Mouse (Mus musculus): ENCODE results near the gene Stk32c. TPM values are rescaled to one million over a fixed set of nuclear protein-coding genes. Genes with fewer than 3 reads are reported as not detected.

Gene Stk32c
- total and polyA plus RNA-seq, 2 experiments from 2014 or later: 0.42 TPM; not detected in 1

DNA sequence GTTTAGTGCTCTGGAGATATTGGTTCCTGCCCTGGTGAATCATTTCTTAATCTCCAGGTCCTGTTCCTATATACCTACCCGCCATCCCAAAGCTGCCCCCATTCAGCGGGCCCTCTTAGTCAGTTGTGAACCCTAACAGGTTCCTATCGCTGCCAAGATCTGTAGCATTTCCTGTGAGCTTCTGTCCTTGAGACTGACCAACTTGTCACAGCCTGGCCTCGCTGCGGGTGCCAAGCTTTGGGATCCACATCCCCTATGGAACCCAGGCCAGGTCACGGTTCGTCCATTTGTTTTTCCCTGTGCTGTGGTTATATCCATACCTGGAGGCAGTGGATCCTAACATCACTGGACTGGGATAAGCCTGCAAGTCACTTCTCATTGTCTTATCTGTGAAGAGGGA, 39.5 kb upstream of the Stk32c start:
- DNase-seq (ENCODE audit: low spot score) (no peak), ATAC-seq (ENCODE audit: insufficient read depth, low read depth) (no peak)
- no peak overlapping the region for H3K9ac ChIP-seq (replicated peaks; ENCODE audit: low read depth, low read length)

DNA sequence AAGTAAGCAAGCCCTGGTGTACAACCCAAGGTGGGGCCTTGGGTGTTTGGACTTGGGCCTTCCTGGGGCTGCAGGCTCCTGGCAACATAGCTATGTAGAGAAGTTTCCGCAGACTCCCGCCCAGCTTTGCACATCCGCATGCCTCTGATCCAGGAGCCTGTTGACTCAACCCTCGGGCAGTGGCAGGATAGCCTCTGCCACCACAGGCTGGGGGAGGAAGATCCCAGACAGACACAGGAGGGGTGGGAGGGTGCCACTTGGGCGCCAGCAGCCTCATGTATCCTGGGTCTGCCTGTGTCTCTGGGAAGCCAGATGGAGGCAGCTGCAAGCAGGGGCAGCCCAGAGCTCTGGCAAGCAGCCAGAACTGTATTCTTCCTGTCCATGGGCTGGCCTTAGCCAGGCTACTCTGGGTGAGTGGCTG, 38.8 kb upstream of the Stk32c start:
- WGBS: 21% methylated on average over 5 of the region's 5 CpGs

More for the DNA sequence above, 39.5 kb upstream of the Stk32c start:
- Histone ChIP-seq H3K36me3 (replicated peaks; ENCODE audit: control insufficient read depth, insufficient read depth, low read length) (peaks cover 27% of the 10 kb centered on the region), H3K27ac (ENCODE audit: low read depth) (peak overlapping the region; percentile 63; the same call in 1 of the 2 replicates), H3K4me3 (ENCODE audit: low read depth, low read length) (no peak overlapping the region), H3K4me2 (ENCODE audit: low read depth, low read length) (no peak overlapping the region), H3K27me3 (ENCODE audit: control insufficient read depth, insufficient read depth, low read length) (no peaks in the 10 kb centered on the region), H3K4me1 (ENCODE audit: control insufficient read depth, insufficient read depth) (peaks cover 60% of the 10 kb centered on the region), H3K9me3 (replicated peaks; ENCODE audit: control insufficient read depth, low read length) (no peaks in the 10 kb centered on the region)
- WGBS: 82% methylated on average over 7 of the region's 7 CpGs
- TF ChIP-seq EP300 (IDR thresholded peaks at IDR 0.05; ENCODE audit: low read depth): no peak
- no peak for TF ChIP-seq CTCF (IDR thresholded peaks at IDR 0.05; ENCODE audit: low read depth)

DNA sequence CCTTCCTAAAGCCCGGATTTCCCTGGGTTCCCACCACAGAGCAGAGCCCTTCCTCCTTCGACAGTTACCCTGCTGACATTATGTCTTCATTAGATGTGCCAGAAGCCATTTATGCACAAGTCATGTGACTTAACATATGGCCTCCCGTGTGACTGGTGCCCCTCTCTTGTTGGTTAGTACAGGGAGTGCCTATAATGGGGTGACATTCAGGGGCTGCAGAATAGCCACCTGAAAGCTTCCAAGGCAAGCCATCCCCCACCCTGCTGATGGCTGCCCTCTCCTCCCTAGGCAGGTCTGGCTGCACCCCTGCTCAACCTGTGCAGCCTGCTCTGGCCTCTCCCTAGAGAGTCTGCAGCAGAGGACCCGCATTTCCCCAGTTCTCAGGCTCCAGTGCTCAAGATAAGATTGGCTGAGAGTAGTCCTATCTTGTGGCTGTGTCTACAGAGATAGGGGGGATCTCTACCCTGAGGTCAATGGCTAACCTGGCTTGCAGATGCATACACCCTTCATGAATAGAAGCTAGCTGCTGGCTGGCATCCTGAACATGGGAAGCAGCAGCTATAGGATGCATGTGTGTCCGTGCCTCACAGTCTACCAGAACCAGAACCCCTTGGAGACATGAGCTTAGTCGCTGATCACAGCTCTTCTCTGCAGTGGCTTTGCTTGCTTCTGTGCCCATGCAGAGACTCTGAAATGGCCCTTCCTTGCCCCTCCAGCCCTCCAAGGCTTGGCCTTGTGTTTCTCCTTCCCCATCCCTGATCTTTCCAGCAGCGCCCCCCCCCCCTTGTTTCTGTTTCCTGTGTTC, 36.5 kb upstream of the Stk32c start:
- no peaks in the 10 kb centered on the region for H3K9me3 ChIP-seq (replicated peaks; ENCODE audit: control insufficient read depth, low read length)
- DNase-seq (ENCODE audit: low spot score): no peak
- H3K4me2 ChIP-seq (ENCODE audit: low read depth, low read length): peak overlapping the region; percentile 98
- H3K27ac ChIP-seq (ENCODE audit: low read depth): peak overlapping the region; percentile 91
- peaks cover 63% of the 10 kb centered on the region for H3K4me1 ChIP-seq (ENCODE audit: control insufficient read depth, insufficient read depth)
- peak overlapping the region; percentile 88 for H3K4me3 ChIP-seq (ENCODE audit: low read depth, low read length)
- ATAC-seq (ENCODE audit: insufficient read depth, low read depth): no peak
- H3K9ac ChIP-seq (replicated peaks; ENCODE audit: low read depth, low read length): peak overlapping the region; percentile 85; the same call in 1 of the 2 replicates
- 30% methylated on average over 7 of the region's 7 CpGs for WGBS
- no peaks in the 10 kb centered on the region for H3K36me3 ChIP-seq (replicated peaks; ENCODE audit: control insufficient read depth, insufficient read depth, low read length)
- H3K27me3 ChIP-seq (ENCODE audit: control insufficient read depth, insufficient read depth, low read length): no peaks in the 10 kb centered on the region
- TF ChIP-seq CTCF (IDR thresholded peaks at IDR 0.05; ENCODE audit: low read depth) (no peak), EP300 (IDR thresholded peaks at IDR 0.05; ENCODE audit: low read depth) (no peak)

More for the DNA sequence above, 38.8 kb upstream of the Stk32c start:
- Histone ChIP-seq H3K4me2 (ENCODE audit: low read depth, low read length) (no peak overlapping the region), H3K27ac (ENCODE audit: low read depth) (peak overlapping the region; percentile 63), H3K27me3 (ENCODE audit: control insufficient read depth, insufficient read depth, low read length) (no peaks in the 10 kb centered on the region), H3K4me3 (ENCODE audit: low read depth, low read length) (no peak overlapping the region), H3K4me1 (ENCODE audit: control insufficient read depth, insufficient read depth) (peaks cover 59% of the 10 kb centered on the region), H3K9ac (replicated peaks; ENCODE audit: low read depth, low read length) (no peak overlapping the region), H3K9me3 (replicated peaks; ENCODE audit: control insufficient read depth, low read length) (no peaks in the 10 kb centered on the region), H3K36me3 (replicated peaks; ENCODE audit: control insufficient read depth, insufficient read depth, low read length) (peaks cover 22% of the 10 kb centered on the region)
- TF ChIP-seq EP300 (IDR thresholded peaks at IDR 0.05; ENCODE audit: low read depth) (no peak), CTCF (IDR thresholded peaks at IDR 0.05; ENCODE audit: low read depth) (no peak)
- DNase-seq (ENCODE audit: low spot score): no peak
- ATAC-seq (ENCODE audit: insufficient read depth, low read depth): no peak; the same call in 1 of the 2 replicates

DNA sequence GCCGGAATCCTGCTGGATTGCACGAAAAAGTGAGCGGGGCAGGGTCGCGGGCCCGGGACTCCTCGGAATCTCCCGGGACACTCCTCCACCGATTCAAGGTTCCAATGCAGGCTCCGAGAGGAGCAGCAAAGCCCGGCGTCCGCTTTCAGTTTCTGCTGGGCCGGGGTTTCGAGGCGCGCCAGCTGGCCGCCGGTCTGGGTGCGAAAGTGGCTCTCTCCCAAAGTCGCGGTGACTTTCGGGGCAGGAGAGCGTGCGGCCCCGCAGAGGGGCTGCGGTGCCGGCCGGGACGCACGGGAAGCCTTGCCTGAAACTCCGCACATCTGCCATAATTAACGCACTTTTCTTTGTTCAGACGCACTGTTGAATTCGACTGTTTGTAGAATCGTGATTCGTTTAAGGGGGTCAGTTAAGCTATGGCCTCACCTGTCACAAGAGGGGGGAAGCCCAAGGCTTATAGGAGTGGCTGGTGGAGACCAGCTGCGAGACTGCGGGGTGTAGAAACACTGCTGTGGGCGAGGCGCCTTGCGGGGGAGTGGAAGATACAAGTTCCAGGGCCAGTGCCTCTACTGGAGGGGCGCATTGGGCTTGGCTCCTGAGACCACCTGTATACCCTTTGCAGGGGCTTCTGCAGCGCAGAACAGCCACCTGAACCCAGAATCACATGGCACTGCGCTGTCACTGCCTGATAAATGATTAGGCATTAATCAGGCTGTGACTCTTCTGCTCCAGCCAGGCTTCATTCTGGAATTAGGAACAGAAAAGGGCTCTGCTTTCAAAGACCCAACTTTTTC, 35.7 kb upstream of the Stk32c start:
- ATAC-seq (ENCODE audit: insufficient read depth, low read depth) (peak; percentile 15), DNase-seq (ENCODE audit: low spot score) (no peak)
- Histone ChIP-seq H3K4me2 (ENCODE audit: low read depth, low read length) (peak overlapping the region; percentile 98), H3K27ac (ENCODE audit: low read depth) (peak overlapping the region; percentile 91), H3K4me3 (ENCODE audit: low read depth, low read length) (peak overlapping the region; percentile 88), H3K9me3 (replicated peaks; ENCODE audit: control insufficient read depth, low read length) (no peaks in the 10 kb centered on the region), H3K27me3 (ENCODE audit: control insufficient read depth, insufficient read depth, low read length) (no peaks in the 10 kb centered on the region), H3K36me3 (replicated peaks; ENCODE audit: control insufficient read depth, insufficient read depth, low read length) (no peaks in the 10 kb centered on the region), H3K4me1 (ENCODE audit: control insufficient read depth, insufficient read depth) (peaks cover 62% of the 10 kb centered on the region), H3K9ac (replicated peaks; ENCODE audit: low read depth, low read length) (peak overlapping the region; percentile 85)
- 3% methylated on average over 45 of the region's 45 CpGs for WGBS
- TF ChIP-seq EP300 (IDR thresholded peaks at IDR 0.05; ENCODE audit: low read depth) (no peak), CTCF (IDR thresholded peaks at IDR 0.05; ENCODE audit: low read depth) (no peak)

DNA sequence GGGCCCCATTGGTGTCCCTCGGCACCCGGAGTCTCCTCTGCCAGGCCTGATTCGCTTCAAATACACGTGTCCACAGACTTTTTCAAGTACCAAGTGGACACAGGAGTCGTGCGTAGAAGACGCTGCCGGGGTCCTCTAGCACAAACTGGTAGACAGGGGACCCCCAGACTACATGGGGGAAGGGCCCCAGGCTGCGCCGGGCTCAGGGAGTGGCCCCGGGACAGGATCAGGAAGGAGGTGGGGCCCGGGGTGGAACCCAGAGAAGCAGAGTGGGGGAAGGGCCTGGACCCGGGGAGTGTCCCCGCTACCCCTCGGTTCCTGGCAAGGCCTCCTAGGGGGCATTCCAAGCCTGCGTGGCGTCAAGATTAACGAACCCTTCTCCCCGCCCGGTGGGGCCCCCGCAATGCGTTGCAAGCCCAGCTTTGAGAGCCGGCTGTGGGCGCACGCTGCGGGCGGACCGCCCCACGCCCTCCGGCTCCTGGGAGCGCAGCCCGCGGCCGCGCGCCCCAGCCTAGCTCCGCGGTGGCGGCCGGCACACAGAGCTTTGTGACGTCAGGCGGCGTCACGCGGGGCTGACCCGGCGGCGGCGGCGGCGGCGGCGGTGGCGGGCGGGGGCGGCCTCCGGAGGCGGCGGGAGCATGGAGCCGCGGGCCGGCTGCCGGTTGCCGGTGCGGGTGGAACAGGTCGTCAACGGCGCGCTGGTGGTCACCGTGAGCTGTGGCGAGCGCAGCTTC, 34.9 kb upstream of the Stk32c start, which contains the start of gene Pwwp2b:
Pwwp2b (plus strand) TSS at position 602 of the 734 bp plus-strand sequence.
- H3K4me1 ChIP-seq (ENCODE audit: control insufficient read depth, insufficient read depth): peaks cover 54% of the 10 kb centered on the region
- DNase-seq (ENCODE audit: low spot score): peak; percentile 74
- H3K27me3 ChIP-seq (ENCODE audit: control insufficient read depth, insufficient read depth, low read length): no peaks in the 10 kb centered on the region
- ATAC-seq (ENCODE audit: insufficient read depth, low read depth): peak; percentile 87
- no peaks in the 10 kb centered on the region for H3K9me3 ChIP-seq (replicated peaks; ENCODE audit: control insufficient read depth, low read length)
- WGBS: under 1% methylated on average over 53 of the region's 72 CpGs
- no peaks in the 10 kb centered on the region for H3K36me3 ChIP-seq (replicated peaks; ENCODE audit: control insufficient read depth, insufficient read depth, low read length)
- H3K4me2 ChIP-seq (ENCODE audit: low read depth, low read length): peak within 1 kb of the TSS; percentile 98
- TF ChIP-seq CTCF (IDR thresholded peaks at IDR 0.05; ENCODE audit: low read depth): no peak
- TF ChIP-seq EP300 (IDR thresholded peaks at IDR 0.05; ENCODE audit: low read depth): no peak
- peak within 1 kb of the TSS; percentile 91 for H3K27ac ChIP-seq (ENCODE audit: low read depth)
- H3K9ac ChIP-seq (replicated peaks; ENCODE audit: low read depth, low read length): peak within 1 kb of the TSS; percentile 85
- peak within 1 kb of the TSS; percentile 88 for H3K4me3 ChIP-seq (ENCODE audit: low read depth, low read length)
